Mouse (Mus musculus) inflammation-experienced regulatory T-cells, adult 6 months (primary cell): ENCODE data around the gene Mapkapk2. TPM values are rescaled to one million over a fixed set of nuclear protein-coding genes. Genes with fewer than 3 reads are reported as not detected.
A peak's percentile ranks its signal among the peaks of the same experiment; 100 is the strongest.

ENCODE experiments used
- ATAC-seq: one replicate; pipeline ENCODE4 v1.8.0; 2017
- polyA plus RNA-seq, 3 experiments: library from polyadenylated mRNA; unstranded; fragments of 100-300 nt; shearing (Covaris generic); gene quantifications; one replicate each; pipeline ENCODE4 v1.2.1; 2017

Mapkapk2 gene
- polyA plus RNA-seq, 3 experiments from 2014 or later: 9.0 to 11.8 (median 9.8) TPM

GRCm38 (mm10) chr1:131110525-131111106 is 13.0 kb upstream of the Mapkapk2 start:
- ATAC-seq: peak; percentile 75

GRCm38 (mm10) chr1:131107575-131108308 is 10.1 kb upstream of the Mapkapk2 start:
- no peak for ATAC-seq

- ATAC-seq: no peak
These were observed 6.3 kb upstream of the Mapkapk2 start for GRCm38 (mm10) chr1:131103776-131104424.

- no peak for ATAC-seq
These were observed 3.2 kb upstream of the Mapkapk2 start for GRCm38 (mm10) chr1:131100808-131101207.

- peak; percentile 37 for ATAC-seq
These were observed 575 bp downstream of the Mapkapk2 start for GRCm38 (mm10) chr1:131096803-131097699.

- peak; percentile 65 for ATAC-seq
These were observed 1.4 kb downstream of the Mapkapk2 start for GRCm38 (mm10) chr1:131096132-131096695.

- no peak for ATAC-seq
These were observed 2.1 kb downstream of the Mapkapk2 start for GRCm38 (mm10) chr1:131095574-131095973.

- ATAC-seq: no peak
These were observed 3.7 kb downstream of the Mapkapk2 start for GRCm38 (mm10) chr1:131093889-131094288.

GRCm38 (mm10) chr1:131092846-131093245 is 4.8 kb downstream of the Mapkapk2 start:
- ATAC-seq: no peak

GRCm38 (mm10) chr1:131092173-131092572 is 5.5 kb downstream of the Mapkapk2 start:
- ATAC-seq: no peak

GRCm38 (mm10) chr1:131091481-131091880 is 6.1 kb downstream of the Mapkapk2 start:
- ATAC-seq: no peak

- ATAC-seq: no peak
These were observed 6.7 kb downstream of the Mapkapk2 start for GRCm38 (mm10) chr1:131090877-131091276.

GRCm38 (mm10) chr1:131090261-131090660 is 7.4 kb downstream of the Mapkapk2 start:
- no peak for ATAC-seq

- peak; percentile 64 for ATAC-seq
These were observed 8.0 kb downstream of the Mapkapk2 start for GRCm38 (mm10) chr1:131089525-131090127.

GRCm38 (mm10) chr1:131088547-131088946 is 9.1 kb downstream of the Mapkapk2 start:
- ATAC-seq: no peak

- ATAC-seq: no peak
These were observed 10.7 kb downstream of the Mapkapk2 start for GRCm38 (mm10) chr1:131086907-131087306.

- ATAC-seq: no peak
These were observed 11.5 kb downstream of the Mapkapk2 start for GRCm38 (mm10) chr1:131085957-131086739.

GRCm38 (mm10) chr1:131085272-131085671 is 12.4 kb downstream of the Mapkapk2 start:
- ATAC-seq: no peak

GRCm38 (mm10) chr1:131084289-131084688 is 13.3 kb downstream of the Mapkapk2 start:
- no peak for ATAC-seq

GRCm38 (mm10) chr1:131083609-131084008 is 14.0 kb downstream of the Mapkapk2 start:
- ATAC-seq: no peak

GRCm38 (mm10) chr1:131083122-131083521 is 14.5 kb downstream of the Mapkapk2 start:
- ATAC-seq: no peak
